Mouse (Mus musculus) brain, embryonic 14.5 days (tissue): ENCODE results near the gene Gon7.

Experiments
- CTCF ChIP-seq: fragments of 200-500 bp; IDR thresholded peaks from 2 replicates; pipeline ENCODE4 v1.5.1; 2012; ENCODE audit warnings: inconsistent platforms, mild to moderate bottlenecking, moderate library complexity, borderline replicate concordance; ENCODE audit not compliant: insufficient read depth, insufficient read length; ENCODE audit errors: extremely low read depth
- POLR2A ChIP-seq: fragments of 200-500 bp; IDR thresholded peaks from 2 replicates; pipeline ENCODE4 v1.6.1; 2012; ENCODE audit warnings: mild to moderate bottlenecking, inconsistent platforms, borderline replicate concordance; ENCODE audit not compliant: poor library complexity, insufficient read depth, insufficient read length, severe bottlenecking; ENCODE audit errors: extremely low read depth

GRCm38 (mm10) chr12:102785593-102785985, 28.0 kb upstream of the Gon7 start:
- TF ChIP-seq POLR2A, result no peak
- TF ChIP-seq CTCF, result no peak
